Comparison of ENCODE assay signal across 24 mouse cellular contexts in genomic region chr11:54116406-54116805, GRCm38 (mm10). TPM values are rescaled to one million over a fixed set of nuclear protein-coding genes. Genes with fewer than 3 reads are reported as not detected.
DNase-seq lines count a peak whose midpoint lies in the region; ATAC-seq and TF ChIP-seq lines count a peak whose summit lies in the region.
"Had no signal": no experiment of that assay in that cellular context is flagged by ENCODE, and none has a peak within 500 bp of the region (broad histone marks: within the 10 kb centered on the region; RNA-seq: fewer than 3 reads in every experiment).

No protein-coding gene starts in this region.

- H3K9ac ChIP-seq in heart, embryonic 15.5 days, result no peak overlapping the region
- H3K9ac ChIP-seq: forebrain, embryonic 13.5 days; hindbrain, embryonic 13.5 days; liver, embryonic 14.5 days; midbrain, embryonic 13.5 days had no signal

- H3K27ac ChIP-seq in gastrocnemius, adult 2 months, result peak overlapping the region; percentile 91
- H3K27ac ChIP-seq in heart, embryonic 15.5 days, result 0 out of 2 replicates have a peak overlapping the region, but pooled peaks have one; percentile 24
- H3K27ac ChIP-seq: forebrain, embryonic 13.5 days; hindbrain, embryonic 13.5 days; layer of hippocampus, adult 2 months; left cerebral cortex, adult 2 months; liver, embryonic 14.5 days; macrophage; midbrain, embryonic 13.5 days had no signal

- peaks cover 50% of the 10 kb centered on the region for H3K4me1 ChIP-seq in heart, embryonic 15.5 days (replicated peaks)

- no peaks in the 10 kb centered on the region for H3K9me3 ChIP-seq in heart, embryonic 15.5 days (replicated peaks)
- H3K9me3 ChIP-seq: forebrain, embryonic 13.5 days; hindbrain, embryonic 13.5 days; midbrain, embryonic 13.5 days had no signal

- intact Hi-C loops in gastrocnemius, adult 2 months (cut with DNase I), result loop anchor here (10.0 kb wide), 2 partner anchors 318 to 408 kb away; partner anchors contain the start of genes Fnip1 and Rapgef6
- intact Hi-C loops in heart, postnatal 14 days (cut with DNase I), result no loop called here

- H3K36me3 ChIP-seq in heart, embryonic 15.5 days, result peaks cover 19% of the 10 kb centered on the region; the same call in 1 of the 2 replicates

- no peak overlapping the region for H3K4me2 ChIP-seq in heart, embryonic 15.5 days
- H3K4me2 ChIP-seq: forebrain, embryonic 13.5 days; hindbrain, embryonic 13.5 days; midbrain, embryonic 13.5 days had no signal

- H3K4me3 ChIP-seq in gastrocnemius, adult 2 months, result no peak overlapping the region
- no peak overlapping the region for H3K4me3 ChIP-seq in heart, embryonic 15.5 days
- H3K4me3 ChIP-seq: forebrain, embryonic 13.5 days; hindbrain, embryonic 13.5 days; layer of hippocampus, adult 2 months; left cerebral cortex, adult 2 months; midbrain, embryonic 13.5 days had no signal

- TF ChIP-seq CTCF in gastrocnemius, adult 2 months (IDR thresholded peaks at IDR 0.05), result no peak

- WGBS in heart, embryonic 15.5 days, result 60% methylated on average over 4 of the region's 4 CpGs

- peak; percentile 33 for DNase-seq in gastrocnemius, adult 2 months
- no peak for DNase-seq in gastrocnemius, adult 18-20 months (ENCODE audit: low spot score)
- DNase-seq in heart, postnatal 14 days, result no peak
- peak; percentile 7 for DNase-seq in urinary bladder, postnatal 10 days (ENCODE audit: low spot score)
- DNase-seq in urinary bladder, adult 2 months (ENCODE audit: low spot score), result no peak
- DNase-seq: adrenal gland, postnatal 10 days; B cell, adult 2 months; cerebellum, adult 11 months; cerebellum, adult 9-10 months; liver; lung, adult 2 months; lung, postnatal 10 days; thymus, adult 2 months; thymus, postnatal 36 days had no signal

- no peak for ATAC-seq in heart, embryonic 15.5 days (replicated peaks; ENCODE audit: insufficient number of reproducible peaks, insufficient read depth, low FRiP score, low read depth)
- ATAC-seq: forebrain, embryonic 13.5 days; intestine, postnatal 0 days; midbrain, embryonic 13.5 days had no signal

- no peaks in the 10 kb centered on the region for H3K27me3 ChIP-seq in heart, embryonic 15.5 days
- H3K27me3 ChIP-seq: forebrain, embryonic 13.5 days; hindbrain, embryonic 13.5 days; midbrain, embryonic 13.5 days had no signal

RNA-seq across cellular contexts. Expression of gene P4ha2, which starts 16.5 kb away (rescaled TPM):
- 10 to 100 TPM; 27.2 to 46.2 TPM for total RNA-seq in gastrocnemius, adult 2 months (2021)
- 10 to 100 TPM; 31.9 to 38.1 TPM for total RNA-seq in gastrocnemius, adult 18-20 months (2021)
- polyA plus RNA-seq in heart, embryonic 15.5 days (2015; fragmentation: Nextera tagmentation; extraction: Ambion mirVana), result 46.0 and 54.6 TPM in 2 replicates
- total RNA-seq in heart, postnatal 14 days (2021), result 10 to 100 TPM; 43.3 to 46.4 TPM
- polyA plus RNA-seq in urinary bladder, adult 2 months (2012; rRNA removed), result 26.5 and 26.7 TPM in 2 replicates

RNA-seq across cellular contexts. Expression of gene Pdlim4, which starts 47.6 kb away (rescaled TPM):
- total RNA-seq in gastrocnemius, adult 2 months (2021), result 1 to 10 TPM; 4.7 to 7.9 TPM
- 1 to 10 TPM; 5.1 to 5.6 TPM for total RNA-seq in gastrocnemius, adult 18-20 months (2021)
- polyA plus RNA-seq in heart, embryonic 15.5 days (2015; fragmentation: Nextera tagmentation; extraction: Ambion mirVana), result 11.4 and 20.8 TPM in 2 replicates
- total RNA-seq in heart, postnatal 14 days (2021), result 10 to 100 TPM; 29.9 to 33.2 TPM
- 170 and 183 TPM in 2 replicates for polyA plus RNA-seq in urinary bladder, adult 2 months (2012; rRNA removed)
- total RNA-seq: megakaryocyte-erythroid progenitor cell, adult 5-6 weeks had no signal

Comparison
In these comparisons a context has a peak if more than half of its experiments do, and no peak if none do; other contexts are left out.
1. DNase-seq: peak in gastrocnemius, adult 2 months (single experiment) and urinary bladder, postnatal 10 days (single experiment); none in gastrocnemius, adult 18-20 months (single experiment), heart, postnatal 14 days (0 of 2) and urinary bladder, adult 2 months (single experiment).